Mouse (Mus musculus): ENCODE results near the gene Gm5089. TPM values are rescaled to one million over a fixed set of nuclear protein-coding genes. Genes with fewer than 3 reads are reported as not detected.
A peak's percentile ranks its signal among the peaks of the same experiment; 100 is the strongest.
"Not testable (repeated sequence)": the region's sequence is repeated elsewhere in the genome, so short reads cannot be mapped to it uniquely, and the experiment has no call there.

Gm5089 gene
- total RNA-seq, 2 experiments from 2014 or later: not detected

- peak; percentile 31 for DNase-seq
Measured at GRCm38 (mm10) chr14:122463734-122464341, 12.9 kb upstream of the Gm5089 start.

DNA sequence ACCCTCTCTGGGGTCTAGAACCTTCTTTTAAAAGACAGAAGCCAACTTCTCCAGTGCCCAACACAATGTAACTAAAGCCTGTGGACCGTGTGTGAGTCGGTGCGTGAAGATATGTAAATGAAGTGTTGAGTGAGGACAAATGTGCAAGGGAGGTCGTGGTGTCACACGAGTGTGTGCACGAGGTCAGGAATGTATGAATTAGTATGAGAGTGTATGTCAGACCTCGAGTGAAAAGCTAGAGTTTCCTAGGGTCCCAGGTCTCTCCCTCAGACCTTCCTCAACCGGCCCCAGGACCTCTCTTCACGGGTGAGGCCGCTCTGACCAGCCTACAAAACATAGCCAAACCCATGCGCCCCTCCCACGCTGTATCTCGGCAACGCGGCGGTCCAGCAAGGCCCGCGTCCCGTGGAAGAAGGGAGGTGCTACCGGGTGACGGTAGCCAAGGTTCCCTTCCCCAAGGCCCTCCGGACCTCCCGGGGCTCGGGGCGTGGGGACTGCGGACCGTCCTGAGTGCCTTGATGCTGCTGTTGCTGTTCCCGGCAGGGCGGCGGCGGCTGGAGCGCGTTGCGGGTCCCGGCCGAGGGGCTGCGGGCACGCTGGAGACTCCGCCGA lies 12.3 kb upstream of the Gm5089 start:
- no peak for DNase-seq

DNA sequence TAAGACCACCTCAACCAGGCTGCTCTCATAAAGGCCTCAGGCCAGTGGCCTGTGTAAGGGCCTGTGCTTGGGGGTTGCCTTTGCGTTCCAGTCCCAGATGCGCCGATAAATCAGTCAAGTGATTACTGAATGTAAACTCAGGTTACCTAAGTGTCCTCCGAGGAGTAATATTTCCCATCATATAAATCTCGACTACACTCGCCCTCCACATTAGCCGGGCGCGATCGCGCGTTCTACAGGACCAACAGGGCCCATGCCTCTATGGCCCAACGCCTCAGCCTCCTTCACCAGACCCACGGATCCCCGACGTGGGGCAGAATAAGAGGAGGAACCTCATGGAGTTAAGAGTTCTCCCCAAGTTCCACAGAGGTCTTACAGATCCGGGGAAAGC lies 11.8 kb upstream of the Gm5089 start:
- DNase-seq: no peak

GRCm38 (mm10) chr14:122461966-122462365 lies 11.1 kb upstream of the Gm5089 start:
- no peak for DNase-seq

DNA sequence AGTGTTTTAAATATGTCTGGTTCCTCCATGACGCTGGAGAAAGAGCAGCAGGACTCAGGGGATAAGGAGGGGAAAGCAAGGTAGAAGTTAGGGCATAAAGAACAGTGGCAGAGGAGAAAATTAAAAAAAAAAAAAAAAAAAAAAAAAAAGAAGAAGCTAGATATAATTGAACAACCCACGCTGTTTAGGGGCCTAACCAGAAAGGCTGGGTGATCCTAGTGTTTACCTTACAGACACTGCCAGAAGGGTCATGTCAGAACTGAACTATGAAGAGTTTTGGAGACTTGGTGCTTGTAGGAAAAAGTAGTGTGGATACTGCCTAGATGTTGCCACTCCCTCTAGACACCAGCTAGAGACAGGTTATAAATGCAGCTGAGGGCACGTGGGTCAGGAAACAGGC lies 10.6 kb upstream of the Gm5089 start:
- DNase-seq: no peak

DNA sequence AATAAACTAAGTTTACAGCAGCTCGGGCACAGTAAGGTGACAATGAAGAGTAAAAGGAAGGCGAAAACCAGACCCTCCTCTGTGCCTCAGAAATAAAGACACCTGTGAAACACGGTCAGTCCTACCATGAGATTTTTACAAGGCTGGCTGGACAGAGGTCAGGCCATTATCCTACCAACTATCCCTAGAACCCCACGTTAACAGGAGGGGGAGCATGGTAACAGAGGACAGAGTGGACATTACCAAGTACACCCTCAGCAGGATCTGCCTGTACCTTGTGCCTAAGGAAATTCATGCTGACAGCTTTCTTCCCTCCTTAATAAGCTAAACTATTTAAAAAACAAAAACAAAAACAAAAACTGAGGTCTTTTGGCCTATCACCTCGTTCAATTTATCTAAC lies 9.3 kb upstream of the Gm5089 start:
- DNase-seq: no peak

DNA sequence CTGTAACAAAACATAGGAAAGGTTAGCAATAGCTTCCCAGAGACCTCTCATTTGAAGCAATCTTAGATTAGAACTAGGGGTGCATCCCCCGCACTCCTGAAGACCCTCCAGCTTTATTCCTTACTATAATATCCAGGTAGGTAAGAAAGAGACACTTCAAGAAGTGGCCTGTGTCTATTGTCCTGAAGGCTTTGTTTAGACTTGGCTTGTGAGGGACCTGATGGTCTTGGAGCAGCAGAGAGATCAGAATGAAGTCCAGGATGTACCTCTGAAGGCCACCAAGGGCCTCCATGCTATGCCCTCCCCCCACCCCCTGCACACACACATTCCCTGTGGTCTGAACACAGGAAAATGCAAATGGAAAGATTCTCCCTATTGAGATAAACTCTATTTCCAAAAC lies 8.9 kb upstream of the Gm5089 start:
- no peak for DNase-seq

DNA sequence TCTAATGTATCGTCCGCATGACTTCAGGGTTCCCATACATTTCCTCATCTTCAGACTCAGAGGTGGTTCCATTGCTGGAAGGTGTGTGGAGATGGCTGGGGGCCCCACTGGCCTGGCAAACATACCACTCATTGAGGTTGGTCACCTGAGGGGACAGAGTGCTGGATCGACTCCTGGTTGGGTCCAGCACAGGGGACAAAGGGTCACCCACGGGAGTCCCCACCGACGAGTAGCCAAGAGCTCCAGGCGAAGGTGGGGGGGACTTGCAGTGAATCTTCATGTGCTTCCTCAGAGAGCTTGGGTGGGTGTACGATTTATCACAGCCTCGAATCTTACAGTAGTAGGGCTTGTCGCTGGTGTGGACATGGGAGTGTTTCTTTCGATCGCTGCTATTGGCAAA lies 8.4 kb upstream of the Gm5089 start:
- DNase-seq: not testable (repeated sequence)

DNA sequence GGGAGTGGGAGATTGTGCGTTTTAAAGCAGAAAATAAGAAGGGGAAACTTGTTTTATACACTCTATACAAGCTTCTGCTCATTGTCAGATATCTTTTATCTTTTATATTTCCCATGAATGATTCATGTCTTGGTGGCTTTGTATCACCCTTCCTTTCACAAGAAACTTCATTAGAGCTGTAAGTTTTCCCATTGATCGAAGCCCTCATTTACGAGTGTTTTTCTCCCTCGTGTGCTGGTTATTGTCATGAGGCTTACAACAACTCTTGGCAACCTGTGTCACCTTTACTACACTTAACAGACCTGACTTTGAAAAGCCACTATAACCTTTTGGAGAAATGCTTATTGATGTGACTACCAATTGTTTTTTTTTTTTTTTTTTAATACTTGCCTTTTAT lies 4.6 kb upstream of the Gm5089 start:
- DNase-seq: no peak

DNA sequence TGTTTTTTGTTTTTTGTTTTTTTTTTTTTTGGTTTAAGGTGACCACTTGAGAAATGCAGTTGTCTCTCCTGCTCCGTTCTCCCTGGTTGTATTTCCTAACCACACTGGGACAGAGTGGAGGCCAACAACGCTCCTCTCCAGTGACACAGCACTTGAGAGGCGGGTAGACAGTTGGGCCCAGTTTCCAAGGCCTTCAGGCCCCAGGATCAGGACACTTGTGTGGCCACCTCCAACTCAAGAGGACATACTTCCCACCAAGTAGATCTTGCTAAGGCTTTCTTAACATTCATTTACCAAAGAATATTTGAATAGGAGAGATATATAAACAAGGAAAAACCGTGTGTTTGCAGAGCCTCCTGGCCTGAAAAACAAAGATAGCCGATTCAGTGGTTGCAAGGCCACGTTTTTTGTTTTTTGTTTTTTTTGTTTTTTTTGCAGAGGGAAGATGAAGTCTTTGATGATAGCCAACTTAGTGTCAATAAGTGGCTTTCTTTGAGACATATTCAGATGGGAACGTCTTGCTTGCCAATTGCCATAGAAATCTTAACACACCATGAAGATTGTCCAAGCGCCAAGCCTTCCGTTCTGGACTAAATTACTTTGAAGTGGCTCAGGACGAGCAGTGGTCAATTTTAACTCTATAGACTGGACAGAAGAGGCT lies 4.1 kb upstream of the Gm5089 start:
- DNase-seq: no peak

GRCm38 (mm10) chr14:122453996-122454738 lies 3.3 kb upstream of the Gm5089 start:
- no peak for DNase-seq

GRCm38 (mm10) chr14:122453388-122453995 lies 2.6 kb upstream of the Gm5089 start:
- DNase-seq: no peak

- DNase-seq: no peak
Measured at GRCm38 (mm10) chr14:122452701-122453387, 1.9 kb upstream of the Gm5089 start.

DNA sequence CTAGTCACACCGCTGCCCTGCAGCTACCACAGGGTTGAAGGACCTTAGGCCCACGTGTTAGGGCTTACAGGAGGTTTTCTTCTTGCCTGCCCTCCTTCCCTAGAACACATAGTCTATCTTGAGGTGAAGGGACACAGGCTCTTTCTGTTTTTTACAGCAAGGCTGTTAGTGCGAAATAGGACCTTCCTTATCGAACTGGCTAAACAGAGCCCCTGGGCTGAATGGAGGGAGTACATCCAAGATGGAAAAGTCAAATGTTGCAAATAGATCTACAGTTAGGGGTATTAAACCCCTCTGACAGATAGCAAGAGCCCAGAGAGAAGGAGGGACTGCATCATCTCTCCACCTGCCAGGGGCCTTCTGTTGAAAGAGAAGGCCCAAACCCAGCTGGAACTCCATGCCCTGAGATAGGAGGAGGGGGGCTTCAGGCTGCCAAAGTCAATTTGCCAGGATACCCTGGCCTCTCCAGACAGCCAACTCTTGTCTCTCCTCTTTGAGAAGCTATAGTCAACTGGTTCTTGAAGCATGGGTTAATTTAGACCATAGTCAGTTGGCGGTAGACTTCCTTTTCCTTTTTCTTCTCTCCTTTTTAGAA lies 733 bp upstream of the Gm5089 start:
- no peak for DNase-seq

DNA sequence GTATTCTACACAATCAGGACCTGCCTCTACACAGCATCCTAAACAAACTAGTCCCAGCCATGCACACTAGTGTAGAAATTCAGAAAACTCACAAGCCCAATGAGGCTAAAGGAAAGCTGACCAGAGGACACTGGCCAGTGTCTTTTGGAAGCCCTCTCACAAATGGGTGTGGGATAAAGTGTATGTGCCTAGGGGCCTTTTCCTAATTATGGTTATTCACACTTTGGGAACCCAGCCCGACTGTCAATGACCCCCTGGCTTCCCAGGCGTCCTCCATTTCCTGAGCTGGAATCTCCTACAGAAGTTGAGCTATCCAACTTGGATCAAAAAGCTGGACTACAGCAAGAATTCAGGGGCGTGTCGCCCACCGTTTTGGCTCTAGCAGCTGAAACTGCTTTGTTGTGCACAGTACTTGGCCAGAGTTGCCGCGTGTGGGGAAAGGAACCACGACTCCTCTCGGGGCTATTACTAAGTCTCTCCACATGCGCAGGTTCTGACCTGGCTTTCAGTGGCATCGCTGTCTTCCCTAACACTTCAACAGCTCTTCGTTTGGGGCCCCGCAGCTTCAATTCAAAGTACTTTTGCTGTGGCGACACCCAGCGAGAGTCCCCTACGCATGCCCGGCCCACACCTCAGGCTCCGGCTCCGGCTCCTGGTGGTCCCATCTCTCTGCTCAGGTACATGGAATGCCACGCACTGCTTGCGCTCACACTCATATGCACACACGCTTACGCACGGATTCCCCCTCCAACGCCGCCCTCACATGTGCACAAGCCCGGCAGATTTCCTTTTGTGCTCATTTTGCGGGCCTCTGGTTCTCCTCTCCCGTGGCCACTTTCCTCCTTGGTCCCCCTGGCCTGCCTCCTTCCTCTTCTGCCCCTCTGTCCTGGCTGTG lies 1.1 kb downstream of the Gm5089 start:
- no peak for DNase-seq

GRCm38 (mm10) chr14:122436850-122437249 lies 14.1 kb downstream of the Gm5089 start:
- DNase-seq: no peak

GRCm38 (mm10) chr14:122434039-122434438 lies 16.9 kb downstream of the Gm5089 start:
- no peak for DNase-seq

- no peak for DNase-seq
Measured at GRCm38 (mm10) chr14:122432558-122432957, 18.4 kb downstream of the Gm5089 start.

GRCm38 (mm10) chr14:122427654-122428053 lies 23.3 kb downstream of the Gm5089 start:
- no peak for DNase-seq

GRCm38 (mm10) chr14:122427204-122427560 lies 23.7 kb downstream of the Gm5089 start:
- DNase-seq: no peak

Measured in gastrocnemius, postnatal 25 days (tissue).